Mouse (Mus musculus) hindbrain, embryonic 13.5 days (tissue): ENCODE data around the gene Bsx. TPM values are rescaled to one million over a fixed set of nuclear protein-coding genes. Genes with fewer than 3 reads are reported as not detected.
A peak's percentile ranks its signal among the peaks of the same experiment; 100 is the strongest.

ENCODE experiments used
- ATAC-seq: fragments of 200-750 bp; cut with Nextera tagmentation; 2 replicates; pipeline ENCODE4 v1.8.0; 2017; ENCODE audit warnings: moderate TSS enrichment; ENCODE audit not compliant: low FRiP score
- H3K27ac ChIP-seq: fragments of 300-500 bp; sonication (generic); 2 replicates; pipeline ENCODE4 v1.5.1; 2015; ENCODE audit warnings: inconsistent platforms, mild to moderate bottlenecking, moderate library complexity
- H3K27me3 ChIP-seq: fragments of 300-500 bp; sonication (generic); 2 replicates; pipeline ENCODE4 v1.6.1; 2015; ENCODE audit warnings: mild to moderate bottlenecking, inconsistent platforms
- H3K36me3 ChIP-seq: fragments of 300-500 bp; sonication (generic); 2 replicates; pipeline ENCODE4 v1.6.1; 2015; ENCODE audit warnings: mild to moderate bottlenecking, inconsistent platforms
- H3K4me1 ChIP-seq: fragments of 300-500 bp; sonication (generic); replicated peaks from 2 replicates; pipeline ENCODE4 v1.6.1; 2015; ENCODE audit warnings: inconsistent platforms
- H3K4me2 ChIP-seq: fragments of 300-500 bp; sonication (generic); 2 replicates; pipeline ENCODE4 v1.6.1; 2015; ENCODE audit warnings: inconsistent platforms, mild to moderate bottlenecking, moderate library complexity
- H3K4me3 ChIP-seq: fragments of 300-500 bp; sonication (generic); 2 replicates; pipeline ENCODE4 v1.5.1; 2015; ENCODE audit warnings: mild to moderate bottlenecking, inconsistent platforms
- H3K9ac ChIP-seq: fragments of 300-500 bp; sonication (generic); 2 replicates; pipeline ENCODE4 v1.6.1; 2015; ENCODE audit warnings: mild to moderate bottlenecking, inconsistent platforms
- H3K9me3 ChIP-seq: fragments of 300-500 bp; sonication (generic); 2 replicates; pipeline ENCODE4 v1.6.1; 2016; ENCODE audit warnings: inconsistent platforms
- WGBS: fragments of 180-500 bp; shearing (Covaris S2); methylation state at CpG from one replicate; pipeline ENCODE4 v1.1.7; 2015; 5-methylcytosine and 5-hydroxymethylcytosine counted together
- polyA plus RNA-seq: library from polyadenylated mRNA; unstranded; fragments of >200 nt; fragmentation: Nextera tagmentation; extraction: Ambion mirVana; gene quantifications from 2 replicates; pipeline ENCODE4 v1.2.1, GENCODE M21; 2015

The Bsx gene
- polyA plus RNA-seq, 1 experiment from 2014 or later = not detected

GRCm38 (mm10) chr9:40874961-40875360 lies 1.0 kb downstream of the Bsx start:
- H3K27ac ChIP-seq = no peak overlapping the region
- no peaks in the 10 kb centered on the region for H3K9me3 ChIP-seq
- H3K4me3 ChIP-seq = no peak overlapping the region
- peaks cover 95% of the 10 kb centered on the region for H3K27me3 ChIP-seq
- H3K36me3 ChIP-seq = no peaks in the 10 kb centered on the region
- ATAC-seq = no peak
- H3K9ac ChIP-seq = no peak overlapping the region
- no peak overlapping the region for H3K4me2 ChIP-seq
- peaks cover 19% of the 10 kb centered on the region for H3K4me1 ChIP-seq
- WGBS = 4% methylated on average over 4 of the region's 4 CpGs

- Histone ChIP-seq H3K27ac (no peak overlapping the region), H3K4me3 (no peak overlapping the region), H3K4me2 (no peak overlapping the region), H3K27me3 (peaks cover 95% of the 10 kb centered on the region), H3K9ac (no peak overlapping the region), H3K36me3 (no peaks in the 10 kb centered on the region), H3K9me3 (no peaks in the 10 kb centered on the region), H3K4me1 (peaks cover 19% of the 10 kb centered on the region)
- no peak for ATAC-seq
- under 1% methylated on average over 17 of the region's 17 CpGs for WGBS
Observed at GRCm38 (mm10) chr9:40875431-40875830, 1.5 kb downstream of the Bsx start.

- H3K4me1 ChIP-seq = peaks cover 19% of the 10 kb centered on the region
- no peak overlapping the region for H3K4me2 ChIP-seq
- no peaks in the 10 kb centered on the region for H3K36me3 ChIP-seq
- peaks cover 97% of the 10 kb centered on the region for H3K27me3 ChIP-seq
- no peak overlapping the region for H3K4me3 ChIP-seq
- no peak overlapping the region for H3K9ac ChIP-seq
- 1% methylated on average over 29 of the region's 29 CpGs for WGBS
- no peak overlapping the region for H3K27ac ChIP-seq
- H3K9me3 ChIP-seq = no peaks in the 10 kb centered on the region
- ATAC-seq = no peak
Observed at GRCm38 (mm10) chr9:40876164-40876563, 2.2 kb downstream of the Bsx start.

GRCm38 (mm10) chr9:40876693-40877092 lies 2.8 kb downstream of the Bsx start:
- no peak overlapping the region for H3K4me3 ChIP-seq
- no peak overlapping the region for H3K4me2 ChIP-seq
- peaks cover 14% of the 10 kb centered on the region for H3K4me1 ChIP-seq
- no peak overlapping the region for H3K27ac ChIP-seq
- H3K36me3 ChIP-seq = no peaks in the 10 kb centered on the region
- no peak overlapping the region for H3K9ac ChIP-seq
- H3K9me3 ChIP-seq = no peaks in the 10 kb centered on the region
- ATAC-seq = no peak; the same call in 1 of the 2 replicates
- WGBS = 5% methylated on average over 5 of the region's 5 CpGs
- peaks cover 97% of the 10 kb centered on the region for H3K27me3 ChIP-seq

GRCm38 (mm10) chr9:40877146-40877880 lies 3.4 kb downstream of the Bsx start:
- Histone ChIP-seq H3K4me2 (peak overlapping the region; percentile 26; the same call in 1 of the 2 replicates), H3K9ac (no peak overlapping the region), H3K36me3 (no peaks in the 10 kb centered on the region), H3K27ac (no peak overlapping the region), H3K4me3 (peak overlapping the region; percentile 17), H3K27me3 (peaks cover 97% of the 10 kb centered on the region), H3K4me1 (peaks cover 11% of the 10 kb centered on the region), H3K9me3 (no peaks in the 10 kb centered on the region)
- WGBS = 1% methylated on average over 42 of the region's 42 CpGs
- ATAC-seq = 0 out of 2 replicates have a peak, but pooled peaks have one; percentile 13

GRCm38 (mm10) chr9:40877881-40878235 lies 3.9 kb downstream of the Bsx start:
- Histone ChIP-seq H3K4me2 (peak overlapping the region; percentile 26; the same call in 1 of the 2 replicates), H3K4me3 (peak overlapping the region; percentile 17), H3K9me3 (no peaks in the 10 kb centered on the region), H3K27ac (no peak overlapping the region), H3K4me1 (peaks cover 11% of the 10 kb centered on the region), H3K36me3 (no peaks in the 10 kb centered on the region), H3K9ac (no peak overlapping the region), H3K27me3 (peaks cover 97% of the 10 kb centered on the region)
- WGBS = under 1% methylated on average over 29 of the region's 29 CpGs
- ATAC-seq = peak; percentile 45; the same call in 1 of the 2 replicates

- no peaks in the 10 kb centered on the region for H3K9me3 ChIP-seq
- 2% methylated on average over 32 of the region's 32 CpGs for WGBS
- no peak overlapping the region for H3K4me3 ChIP-seq
- no peak overlapping the region for H3K4me2 ChIP-seq
- H3K36me3 ChIP-seq = no peaks in the 10 kb centered on the region
- peak; percentile 23; the same call in 1 of the 2 replicates for ATAC-seq
- no peak overlapping the region for H3K27ac ChIP-seq
- peaks cover 11% of the 10 kb centered on the region for H3K4me1 ChIP-seq
- H3K27me3 ChIP-seq = peaks cover 97% of the 10 kb centered on the region
- no peak overlapping the region for H3K9ac ChIP-seq
Observed at GRCm38 (mm10) chr9:40878291-40878945, 4.5 kb downstream of the Bsx start.

- Histone ChIP-seq H3K4me1 (peaks cover 11% of the 10 kb centered on the region), H3K4me2 (no peak overlapping the region), H3K9ac (no peak overlapping the region), H3K4me3 (no peak overlapping the region), H3K27me3 (peaks cover 93% of the 10 kb centered on the region), H3K36me3 (no peaks in the 10 kb centered on the region), H3K27ac (no peak overlapping the region), H3K9me3 (no peaks in the 10 kb centered on the region)
- ATAC-seq = no peak
- 2% methylated on average over 14 of the region's 14 CpGs for WGBS
Observed at GRCm38 (mm10) chr9:40878998-40879397, 5.1 kb downstream of the Bsx start.

GRCm38 (mm10) chr9:40885669-40886068 lies 11.7 kb downstream of the Bsx start:
- H3K4me1 ChIP-seq = no peaks in the 10 kb centered on the region
- 43% methylated on average over 10 of the region's 10 CpGs for WGBS
- H3K36me3 ChIP-seq = no peaks in the 10 kb centered on the region
- no peaks in the 10 kb centered on the region for H3K9me3 ChIP-seq
- no peak overlapping the region for H3K27ac ChIP-seq
- no peak overlapping the region for H3K4me3 ChIP-seq
- H3K27me3 ChIP-seq = peaks cover 71% of the 10 kb centered on the region
- H3K9ac ChIP-seq = no peak overlapping the region
- H3K4me2 ChIP-seq = no peak overlapping the region
- ATAC-seq = no peak

GRCm38 (mm10) chr9:40889389-40889788 lies 15.5 kb downstream of the Bsx start:
- Histone ChIP-seq H3K4me2 (no peak overlapping the region), H3K9ac (no peak overlapping the region), H3K27ac (no peak overlapping the region), H3K4me3 (no peak overlapping the region), H3K36me3 (no peaks in the 10 kb centered on the region), H3K4me1 (no peaks in the 10 kb centered on the region), H3K27me3 (peaks cover 47% of the 10 kb centered on the region), H3K9me3 (no peaks in the 10 kb centered on the region)
- WGBS = 43% methylated on average over 12 of the region's 12 CpGs
- ATAC-seq = no peak

GRCm38 (mm10) chr9:40892456-40892855 lies 18.5 kb downstream of the Bsx start:
- Histone ChIP-seq H3K27me3 (peaks cover 20% of the 10 kb centered on the region; the same call in 1 of the 2 replicates), H3K4me2 (no peak overlapping the region), H3K9ac (no peak overlapping the region), H3K4me1 (no peaks in the 10 kb centered on the region), H3K36me3 (no peaks in the 10 kb centered on the region), H3K27ac (no peak overlapping the region), H3K4me3 (no peak overlapping the region), H3K9me3 (no peaks in the 10 kb centered on the region)
- 65% methylated on average over 6 of the region's 6 CpGs for WGBS
- ATAC-seq = no peak

- H3K4me1 ChIP-seq = peaks cover 7% of the 10 kb centered on the region
- no peak overlapping the region for H3K4me2 ChIP-seq
- no peak overlapping the region for H3K27ac ChIP-seq
- 36% methylated on average over 8 of the region's 8 CpGs for WGBS
- no peaks in the 10 kb centered on the region for H3K9me3 ChIP-seq
- H3K27me3 ChIP-seq = no peaks in the 10 kb centered on the region
- ATAC-seq = no peak
- no peaks in the 10 kb centered on the region for H3K36me3 ChIP-seq
- H3K4me3 ChIP-seq = no peak overlapping the region
- H3K9ac ChIP-seq = no peak overlapping the region
Observed at GRCm38 (mm10) chr9:40907413-40907812, 33.5 kb downstream of the Bsx start.
